In the genomic region with DNA sequence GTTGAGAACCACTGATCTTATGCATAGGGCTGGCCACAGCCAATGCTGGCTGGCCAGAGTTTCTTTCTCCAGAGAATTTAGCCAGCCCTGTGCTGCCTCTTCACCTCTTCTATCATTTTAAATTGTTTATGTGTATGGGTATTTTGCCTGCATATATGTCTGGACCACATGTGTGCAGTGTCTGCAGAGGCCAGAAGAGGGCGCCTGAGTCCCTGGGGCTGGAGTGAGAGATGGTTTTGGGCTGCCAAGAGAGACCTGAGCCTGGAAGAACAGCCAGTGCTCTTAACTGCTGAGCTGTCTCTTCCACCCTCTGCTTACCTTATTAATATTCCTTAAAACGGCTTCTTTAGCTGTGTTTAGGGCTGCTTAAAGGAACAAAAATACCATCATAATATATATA, we compare ENCODE assay signal across 13 mouse cellular contexts.
DNase-seq lines count a peak whose midpoint lies in the region; ATAC-seq and TF ChIP-seq lines count a peak whose summit lies in the region.
"Had no signal": no experiment of that assay in that cellular context is flagged by ENCODE, and none has a peak within 500 bp of the region (broad histone marks: within the 10 kb centered on the region; RNA-seq: fewer than 3 reads in every experiment).

No protein-coding gene starts in this region.

- ATAC-seq in forebrain, embryonic 11.5 days (replicated peaks; ENCODE audit: low FRiP score) = no peak
- no peak for ATAC-seq in forebrain, embryonic 13.5 days
- ATAC-seq in liver, embryonic 14.5 days (ENCODE audit: insufficient read depth) = no peak
- no peak for ATAC-seq in liver, embryonic 12.5 days
- 0 out of 2 replicates have a peak, but pooled peaks have one; percentile 31 for ATAC-seq in megakaryocyte progenitor cell, adult 5-6 weeks (replicated peaks; ENCODE audit: poor library complexity)
- ATAC-seq: forebrain, embryonic 14.5 days; midbrain, embryonic 13.5 days had no signal

- H3K4me3 ChIP-seq in forebrain, embryonic 11.5 days (ENCODE audit: low read depth, low read length) = no peak overlapping the region
- no peak overlapping the region for H3K4me3 ChIP-seq in forebrain, embryonic 13.5 days
- no peak overlapping the region for H3K4me3 ChIP-seq in liver, embryonic 14.5 days (ENCODE audit: insufficient read depth in 1 of 2, low read depth in 2 of 2, low read length in 2 of 2)
- H3K4me3 ChIP-seq in liver, embryonic 12.5 days = no peak overlapping the region
- H3K4me3 ChIP-seq: hindbrain, embryonic 15.5 days; liver, embryonic 13.5 days; midbrain, embryonic 13.5 days had no signal

- no peak overlapping the region for H3K27ac ChIP-seq in forebrain, embryonic 11.5 days (ENCODE audit: low read depth, low read length)
- no peak overlapping the region for H3K27ac ChIP-seq in forebrain, embryonic 13.5 days
- no peak overlapping the region for H3K27ac ChIP-seq in liver, embryonic 14.5 days
- H3K27ac ChIP-seq in liver, embryonic 12.5 days = no peak overlapping the region
- H3K27ac ChIP-seq: hindbrain, embryonic 15.5 days; liver, embryonic 13.5 days; midbrain, embryonic 13.5 days had no signal

- H3K36me3 ChIP-seq in forebrain, embryonic 11.5 days (ENCODE audit: control insufficient read depth, insufficient read depth, low read length) = no peaks in the 10 kb centered on the region
- H3K36me3 ChIP-seq in forebrain, embryonic 13.5 days (ENCODE audit: poor library complexity, severe bottlenecking) = no peaks in the 10 kb centered on the region
- no peaks in the 10 kb centered on the region for H3K36me3 ChIP-seq in liver, embryonic 14.5 days (replicated peaks; ENCODE audit: control insufficient read depth, insufficient read depth, low read depth)
- H3K36me3 ChIP-seq in liver, embryonic 12.5 days = no peaks in the 10 kb centered on the region
- H3K36me3 ChIP-seq: hindbrain, embryonic 15.5 days; liver, embryonic 13.5 days; midbrain, embryonic 13.5 days had no signal

- no peak overlapping the region for H3K4me2 ChIP-seq in forebrain, embryonic 11.5 days (ENCODE audit: low read depth, low read length, severe bottlenecking)
- no peak overlapping the region for H3K4me2 ChIP-seq in forebrain, embryonic 13.5 days
- no peak overlapping the region for H3K4me2 ChIP-seq in liver, embryonic 14.5 days (ENCODE audit: low read depth)
- H3K4me2 ChIP-seq in liver, embryonic 12.5 days = no peak overlapping the region
- H3K4me2 ChIP-seq: hindbrain, embryonic 15.5 days; liver, embryonic 13.5 days; midbrain, embryonic 13.5 days had no signal

- 50% methylated on average over 2 of the region's 2 CpGs for WGBS in forebrain, embryonic 11.5 days
- 51% methylated on average over 2 of the region's 2 CpGs for WGBS in forebrain, embryonic 13.5 days
- WGBS in liver, embryonic 14.5 days (ENCODE audit: insufficient replicate concordance) = 24% methylated on average over 2 of the region's 2 CpGs
- 39% methylated on average over 2 of the region's 2 CpGs for WGBS in liver, embryonic 12.5 days (ENCODE audit: insufficient replicate concordance)

- H3K27me3 ChIP-seq in forebrain, embryonic 11.5 days (ENCODE audit: control insufficient read depth, insufficient read depth, low read length) = no peaks in the 10 kb centered on the region
- no peaks in the 10 kb centered on the region for H3K27me3 ChIP-seq in forebrain, embryonic 13.5 days
- no peaks in the 10 kb centered on the region for H3K27me3 ChIP-seq in liver, embryonic 14.5 days (ENCODE audit: control insufficient read depth, insufficient read depth, low read length)
- no peaks in the 10 kb centered on the region for H3K27me3 ChIP-seq in liver, embryonic 12.5 days (replicated peaks)
- H3K27me3 ChIP-seq: CH12.LX; hindbrain, embryonic 15.5 days; liver, embryonic 13.5 days; midbrain, embryonic 13.5 days had no signal

- no peak overlapping the region for H3K9ac ChIP-seq in forebrain, embryonic 11.5 days (ENCODE audit: low read length)
- H3K9ac ChIP-seq in forebrain, embryonic 13.5 days = no peak overlapping the region
- no peak overlapping the region for H3K9ac ChIP-seq in liver, embryonic 14.5 days (replicated peaks)
- no peak overlapping the region for H3K9ac ChIP-seq in liver, embryonic 12.5 days
- H3K9ac ChIP-seq: hindbrain, embryonic 15.5 days; liver, embryonic 13.5 days; midbrain, embryonic 13.5 days had no signal

- H3K9me3 ChIP-seq in forebrain, embryonic 11.5 days (ENCODE audit: control insufficient read depth, low read length) = no peaks in the 10 kb centered on the region; the same call in 1 of the 2 replicates
- no peaks in the 10 kb centered on the region for H3K9me3 ChIP-seq in forebrain, embryonic 13.5 days (replicated peaks)
- H3K9me3 ChIP-seq in liver, embryonic 14.5 days (ENCODE audit: control insufficient read depth, low read length) = no peaks in the 10 kb centered on the region
- no peaks in the 10 kb centered on the region for H3K9me3 ChIP-seq in liver, embryonic 12.5 days (replicated peaks)
- H3K9me3 ChIP-seq: hindbrain, embryonic 15.5 days; liver, embryonic 13.5 days; midbrain, embryonic 13.5 days had no signal

- H3K4me1 ChIP-seq in forebrain, embryonic 11.5 days (replicated peaks; ENCODE audit: control insufficient read depth, insufficient read depth, low read length) = no peaks in the 10 kb centered on the region
- H3K4me1 ChIP-seq in forebrain, embryonic 13.5 days = no peaks in the 10 kb centered on the region
- H3K4me1 ChIP-seq in liver, embryonic 14.5 days (replicated peaks; ENCODE audit: control insufficient read depth in 2 of 2, insufficient read depth in 2 of 2, low read length in 1 of 2) = no peaks in the 10 kb centered on the region
- H3K4me1 ChIP-seq in liver, embryonic 12.5 days = no peaks in the 10 kb centered on the region
- H3K4me1 ChIP-seq: hindbrain, embryonic 15.5 days; liver, embryonic 13.5 days; midbrain, embryonic 13.5 days had no signal

- TF ChIP-seq EP300 in liver, embryonic 14.5 days (IDR thresholded peaks at IDR 0.05; ENCODE audit: low read depth) = no peak

- peak; percentile 55 for DNase-seq in forebrain, embryonic 11.5 days (ENCODE audit: low spot score)
- no peak for DNase-seq in liver, embryonic 14.5 days (ENCODE audit: low read depth in 3 of 3, low spot score in 3 of 3)
- DNase-seq in ZHBTc4 (ENCODE audit: low read depth, low spot score) = peak; percentile 63
- no peak for DNase-seq in urinary bladder, adult 2 months (ENCODE audit: low spot score)
- DNase-seq in left cerebral cortex, adult 11 months (ENCODE audit: low spot score) = no peak
- DNase-seq: liver, embryonic 13.5 days had no signal

- TF ChIP-seq CTCF in liver, embryonic 14.5 days (IDR thresholded peaks at IDR 0.05; ENCODE audit: low read depth) = peak; percentile 48

Comparison
In these comparisons a context has a peak if more than half of its experiments do, and no peak if none do; other contexts are left out.
1. DNase-seq: peak in forebrain, embryonic 11.5 days (single experiment) and ZHBTc4 (single experiment); none in liver, embryonic 14.5 days (0 of 3), urinary bladder, adult 2 months (single experiment) and left cerebral cortex, adult 11 months (single experiment).